Mouse (Mus musculus): ENCODE measurements around the gene Car5a.
A peak's percentile ranks its signal among the peaks of the same experiment; 100 is the strongest.

Gene Car5a

DNA sequence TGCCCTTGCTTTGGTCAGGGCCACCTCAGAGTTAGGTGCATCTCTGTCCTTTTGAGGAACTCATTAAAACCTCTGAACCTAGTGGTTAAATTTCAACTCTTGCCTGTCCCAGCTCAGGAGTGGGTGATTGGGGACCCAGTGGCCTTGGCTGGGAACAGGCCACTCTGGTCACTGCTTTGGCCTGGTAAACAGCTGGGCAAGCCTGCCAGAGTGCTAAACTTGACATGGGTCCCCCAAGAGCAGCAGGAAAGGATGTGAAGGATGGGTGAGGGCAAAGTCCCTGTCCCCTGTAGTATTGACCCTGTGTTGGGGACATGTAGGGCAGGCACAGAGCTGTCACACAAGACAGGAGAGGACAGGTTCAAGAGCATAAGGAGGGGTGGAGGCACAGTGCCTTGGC, at the start of gene Car5a:
Car5a (minus strand) TSS at position 74 of the 400 bp plus-strand sequence.
- DNase-seq (ENCODE audit: low spot score), result no peak

DNA sequence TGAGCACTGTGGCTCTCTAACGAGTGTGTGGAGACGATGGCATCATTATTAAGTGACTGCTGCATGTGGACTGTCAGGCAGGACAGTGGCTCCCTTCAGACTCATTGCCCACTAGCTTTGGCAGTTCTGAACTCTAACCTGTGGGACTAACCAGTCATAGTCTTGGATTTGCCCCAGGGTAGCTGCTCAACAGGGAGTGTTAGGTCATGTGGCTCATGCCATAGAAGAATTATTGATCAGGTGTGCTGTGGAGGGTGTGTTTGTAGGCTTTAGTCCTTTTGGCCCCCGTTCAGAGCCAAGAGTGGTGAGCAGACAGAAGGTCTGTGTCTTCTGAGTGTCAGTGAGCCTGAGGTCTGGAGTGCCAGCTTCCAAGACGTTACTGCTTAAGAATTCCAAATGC, 48.2 kb upstream of the Car5a start:
- DNase-seq (ENCODE audit: low spot score), result no peak

DNA sequence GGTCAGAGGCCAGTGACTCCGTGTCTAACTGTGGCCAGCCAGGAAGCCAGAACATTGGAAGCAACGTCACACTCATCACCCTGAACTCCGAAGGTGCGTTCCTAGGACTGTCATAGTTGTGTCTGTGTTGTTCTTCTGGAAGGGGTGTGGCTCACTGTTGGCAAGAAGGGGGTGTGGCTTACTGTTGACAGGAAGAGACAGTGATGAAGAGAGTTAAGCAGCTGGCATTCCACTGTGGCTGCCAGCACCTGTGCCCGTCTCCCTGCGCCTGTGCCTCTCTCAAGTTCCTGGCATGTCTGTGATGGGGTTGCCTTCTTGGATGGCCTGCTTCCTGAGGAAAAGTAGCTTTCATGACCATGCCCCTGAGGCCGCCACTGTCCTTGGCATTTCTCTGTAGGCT, 46.9 kb upstream of the Car5a start:
- no peak for DNase-seq (ENCODE audit: low spot score)

DNA sequence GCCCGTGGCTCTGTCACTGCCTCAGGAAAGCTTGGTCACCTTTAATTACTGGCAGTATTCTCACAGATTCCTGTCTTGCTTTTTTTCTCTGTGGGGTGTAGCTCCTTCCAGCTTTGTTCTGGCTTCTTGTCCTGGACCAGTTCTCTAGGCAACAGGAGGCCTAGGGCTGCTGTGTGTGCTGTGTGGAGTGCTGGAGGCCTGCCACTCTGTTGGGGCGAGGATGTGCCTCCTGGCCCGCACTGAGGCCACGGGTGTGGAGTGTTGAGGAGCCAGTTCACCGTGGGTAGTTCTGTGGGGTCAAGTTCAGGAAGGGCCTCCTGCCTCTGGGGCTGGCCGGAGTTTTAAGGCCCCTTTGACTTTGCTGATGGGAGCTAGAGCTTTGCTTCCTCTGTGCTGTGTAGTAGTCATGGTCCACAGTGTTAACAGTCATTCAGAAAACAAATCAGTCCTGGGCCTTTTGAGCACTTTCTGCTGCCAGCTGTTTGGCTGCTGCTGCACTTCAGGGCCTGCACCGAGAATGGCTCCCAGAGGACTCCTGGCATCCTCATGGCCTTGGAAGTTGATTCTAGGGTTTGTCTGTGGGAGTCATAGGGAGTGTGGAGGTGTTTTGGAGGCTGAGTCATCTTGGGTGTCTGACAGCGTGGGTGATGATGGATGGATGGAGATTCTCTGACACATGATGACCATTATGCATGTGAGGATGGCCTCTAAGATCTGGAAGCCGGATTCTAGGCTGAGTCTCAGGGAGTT, 46.0 kb upstream of the Car5a start:
- DNase-seq (ENCODE audit: low spot score), result no peak

DNA sequence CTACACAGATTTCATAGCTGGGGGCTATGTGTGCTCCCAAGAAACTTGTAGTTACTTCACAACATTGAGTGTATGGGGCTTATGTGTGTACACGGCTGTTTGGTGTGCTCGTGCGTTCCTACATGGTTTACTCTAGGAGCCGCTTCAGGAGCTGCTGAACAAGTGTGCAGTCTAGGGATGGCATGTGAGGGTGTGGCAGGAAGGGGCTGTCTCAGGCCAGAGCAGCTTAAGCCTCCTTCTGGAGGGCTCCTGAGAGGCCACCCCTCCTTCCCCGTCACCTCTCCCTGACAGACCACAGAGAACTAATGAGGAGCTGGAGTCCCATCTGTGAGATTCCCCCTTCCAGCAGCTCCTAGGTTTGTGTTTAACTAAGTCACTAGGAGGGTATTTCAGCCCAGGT, 43.2 kb upstream of the Car5a start:
- DNase-seq (ENCODE audit: low spot score), result no peak

DNA sequence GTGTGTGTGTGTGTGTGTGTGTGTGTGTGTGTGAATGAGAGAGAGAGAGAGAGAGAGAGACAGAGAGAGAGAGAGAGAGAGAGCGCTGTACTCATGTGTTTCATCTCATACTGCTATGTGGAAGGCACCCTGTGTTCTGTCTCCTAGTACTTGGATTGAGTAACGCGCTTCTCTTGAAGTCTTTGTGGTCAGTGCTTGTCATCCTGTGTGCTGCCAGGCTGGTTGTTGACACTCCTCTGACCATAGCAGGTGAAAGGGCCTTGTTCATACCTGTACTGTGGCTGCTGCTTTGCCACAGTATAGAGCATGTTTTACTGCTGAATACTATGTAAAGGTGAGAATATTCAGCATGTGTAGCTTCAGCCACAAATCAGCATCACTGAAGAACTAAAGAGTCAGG, 41.0 kb upstream of the Car5a start:
- no peak for DNase-seq (ENCODE audit: low spot score)

DNA sequence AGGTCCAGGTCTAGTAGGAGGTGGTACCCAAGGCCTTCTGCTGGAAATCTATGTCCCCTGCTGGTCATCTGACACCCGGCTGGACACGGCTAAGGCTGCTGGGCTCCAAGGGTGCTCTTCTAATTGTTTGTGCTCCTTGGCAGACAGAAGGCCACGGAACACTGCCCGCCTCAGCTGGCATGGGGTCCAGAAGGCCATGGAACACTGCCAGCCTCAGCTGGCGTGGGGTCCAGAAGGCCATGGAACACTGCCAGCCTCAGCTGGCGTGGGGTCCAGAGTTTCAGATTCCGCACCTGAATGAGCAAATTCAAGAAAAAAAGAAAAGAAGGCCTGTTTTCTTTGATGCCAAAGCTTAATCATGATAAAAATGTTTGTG, 36.8 kb upstream of the Car5a start:
- DNase-seq (ENCODE audit: low spot score), result no peak

DNA sequence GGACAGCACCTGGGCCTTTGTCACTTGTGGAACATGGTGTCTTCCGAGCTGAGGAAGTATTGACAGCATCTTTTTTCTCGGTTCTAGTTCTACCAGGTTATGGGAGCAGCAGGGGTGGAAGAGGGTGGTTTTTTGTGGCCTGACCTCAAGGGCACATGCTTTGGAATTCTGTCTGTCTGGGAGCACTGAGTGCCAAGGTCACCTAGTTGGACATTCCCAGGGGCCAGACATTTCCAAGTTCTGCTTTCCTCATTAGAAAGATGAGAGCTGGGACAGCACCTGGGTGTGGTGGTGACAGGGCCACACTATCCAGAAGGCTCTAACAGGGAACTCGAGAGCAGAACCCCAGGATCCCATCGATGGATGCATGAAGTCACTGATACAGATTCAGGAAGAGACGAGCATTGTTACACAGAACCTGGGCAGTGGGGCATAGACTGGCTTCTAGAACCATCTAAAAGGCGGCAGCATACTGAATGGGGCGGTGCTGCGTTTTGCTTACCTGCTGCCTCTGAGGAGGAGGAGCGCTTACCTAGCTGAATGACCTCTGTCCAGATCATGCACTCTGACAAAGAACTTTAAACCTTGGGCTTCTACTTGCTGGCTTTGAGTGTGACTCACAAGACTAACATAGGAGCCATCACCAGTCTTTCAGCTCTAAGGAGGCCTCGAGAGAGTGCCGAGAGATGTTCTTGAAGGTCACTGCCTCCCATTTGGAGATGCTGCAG, 36.3 kb upstream of the Car5a start:
- DNase-seq (ENCODE audit: low spot score), result no peak

DNA sequence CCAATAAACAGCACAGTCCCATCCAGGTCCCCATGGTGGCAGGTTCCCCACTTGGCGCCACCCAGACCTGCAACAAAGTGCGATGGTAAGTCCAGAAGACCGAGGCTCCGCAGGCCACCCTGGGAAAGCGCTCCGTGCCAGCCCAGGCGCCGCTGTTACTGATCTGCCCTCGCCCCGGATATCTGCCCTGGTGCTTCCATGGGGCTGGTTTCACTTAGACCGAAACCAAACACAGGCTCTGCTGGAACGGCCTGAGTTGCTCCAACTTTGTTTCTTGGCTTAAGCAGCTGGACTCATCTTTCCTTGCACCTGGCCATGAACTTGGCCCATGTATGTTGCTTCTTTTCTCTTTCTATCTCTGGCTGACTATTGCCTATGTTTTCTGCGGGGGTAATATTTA, 34.0 kb upstream of the Car5a start:
- DNase-seq (ENCODE audit: low spot score), result no peak

DNA sequence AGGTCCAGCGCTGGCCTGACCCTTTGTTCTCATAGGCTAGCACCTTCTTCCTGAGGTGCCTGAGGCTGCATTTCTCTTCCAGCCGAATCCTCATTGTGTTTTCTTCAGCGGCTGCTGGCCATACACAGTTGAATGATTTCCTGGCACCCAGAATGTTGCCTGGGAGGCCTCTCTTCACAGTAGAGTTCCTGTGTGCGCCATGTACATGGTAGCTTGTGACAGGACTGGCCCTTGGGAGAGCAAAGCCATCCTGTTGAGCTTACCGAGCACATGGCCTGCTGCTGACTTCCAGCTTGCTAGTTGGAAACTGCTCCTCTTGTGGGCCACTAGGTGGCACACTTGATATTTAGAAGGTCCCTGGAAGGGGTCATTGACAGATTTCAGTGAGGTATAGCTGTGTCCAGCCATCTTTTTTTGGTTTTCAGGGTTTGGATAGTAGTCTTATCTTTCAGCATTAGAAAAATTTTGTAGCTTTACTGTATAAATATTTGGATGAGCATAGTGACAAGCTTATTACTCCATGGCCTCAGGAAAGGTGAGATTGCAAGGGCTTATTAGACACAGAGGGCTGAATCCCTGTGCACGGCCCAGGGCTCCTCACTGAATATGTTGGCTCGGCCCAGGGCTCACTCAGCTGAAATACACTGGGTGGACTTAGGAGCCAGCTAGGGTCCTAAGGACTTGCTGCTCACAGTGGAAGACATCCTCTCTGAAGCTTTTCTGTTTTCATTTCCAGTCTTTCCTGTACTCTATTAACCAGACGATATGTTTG, 33.3 kb upstream of the Car5a start:
- DNase-seq (ENCODE audit: low spot score), result no peak

DNA sequence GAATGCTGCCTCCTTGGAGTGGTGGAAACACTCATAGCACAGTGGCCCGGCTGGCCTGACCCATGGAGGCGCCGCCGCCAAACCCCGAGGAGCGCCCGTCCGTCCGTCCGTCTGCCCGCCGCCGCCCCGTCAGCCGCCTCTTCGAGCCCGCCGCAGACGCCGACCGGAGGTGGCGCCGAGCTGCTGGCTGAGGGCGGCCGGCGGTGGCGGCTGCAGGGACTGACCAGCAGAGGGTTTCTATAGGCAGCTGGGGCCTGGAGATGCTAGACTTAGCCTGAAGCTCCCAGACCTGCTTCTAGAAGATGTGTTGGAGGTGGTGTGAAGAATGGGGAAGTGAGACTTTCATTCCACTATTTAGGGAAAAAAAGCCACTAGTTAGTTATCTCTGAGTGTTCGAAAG, 29.2 kb upstream of the Car5a start:
- DNase-seq (ENCODE audit: low spot score), result no peak

DNA sequence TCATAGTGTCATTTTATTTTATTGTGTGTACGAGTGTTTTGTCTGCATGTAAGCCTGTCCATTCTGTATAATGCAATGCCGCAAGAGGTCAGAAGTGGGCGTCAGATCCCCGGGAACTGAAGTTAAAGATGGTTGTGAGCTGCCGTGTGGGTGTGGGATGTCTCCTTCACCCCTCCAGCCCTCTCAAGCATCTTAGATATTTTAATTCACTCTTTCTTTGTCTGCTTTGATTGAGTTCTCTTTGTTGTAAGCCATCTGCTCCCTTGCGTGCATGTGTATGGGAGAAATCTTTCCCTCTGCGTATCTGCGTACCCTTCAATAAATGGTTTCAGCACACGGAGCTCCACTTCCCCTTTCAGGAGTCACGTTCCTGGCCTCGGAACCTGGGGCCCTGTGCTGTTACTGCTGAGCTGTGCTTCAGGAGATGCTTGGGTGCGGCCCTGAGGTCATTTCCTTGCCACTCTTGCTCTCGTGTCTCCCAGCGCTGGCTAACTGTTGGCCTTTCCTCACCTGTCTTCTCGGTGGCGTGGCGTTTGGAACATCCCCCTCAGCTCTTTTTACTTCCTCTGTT, 26.9 kb upstream of the Car5a start:
- DNase-seq (ENCODE audit: low spot score), result no peak

DNA sequence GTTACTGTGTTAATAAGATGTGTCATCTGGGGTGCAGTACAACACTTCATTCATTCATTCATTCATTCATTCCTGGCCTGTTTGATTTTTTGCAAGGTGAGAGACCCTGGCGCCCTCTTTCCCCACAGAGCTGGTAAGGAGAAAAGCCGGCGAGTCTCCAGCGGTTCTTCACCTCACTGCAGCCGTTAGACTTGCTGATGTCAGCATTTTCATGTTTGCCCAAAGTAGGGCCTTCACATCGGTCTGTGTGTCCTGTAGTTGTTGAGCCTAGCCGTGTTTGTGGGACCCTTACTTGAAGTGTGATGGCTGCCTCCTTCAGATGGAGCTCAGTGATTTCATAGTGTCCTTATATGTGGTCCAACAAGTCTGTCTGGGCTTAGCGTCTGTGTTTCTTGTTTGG, 25.5 kb upstream of the Car5a start:
- DNase-seq (ENCODE audit: low spot score), result no peak

DNA sequence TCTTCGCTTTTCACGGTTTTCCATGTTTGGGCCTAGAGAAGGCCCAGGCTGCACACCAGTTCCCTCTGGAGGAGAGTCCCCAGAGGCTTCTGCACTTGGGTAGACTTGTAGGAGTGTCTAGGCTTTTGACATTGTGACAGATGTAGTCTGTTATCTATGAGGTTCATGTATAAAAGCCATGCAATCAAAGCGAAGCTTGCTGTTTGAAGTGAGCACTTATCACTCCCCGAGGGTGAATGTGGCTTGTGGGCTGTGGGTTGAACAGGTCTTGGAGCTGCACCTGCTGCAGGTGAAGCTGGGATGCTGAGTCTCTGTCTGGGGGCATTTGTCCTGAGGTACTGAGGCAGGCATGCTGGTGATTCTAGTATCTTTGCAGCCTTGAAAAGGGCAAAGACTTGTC, 23.8 kb upstream of the Car5a start:
- no peak for DNase-seq (ENCODE audit: low spot score)

DNA sequence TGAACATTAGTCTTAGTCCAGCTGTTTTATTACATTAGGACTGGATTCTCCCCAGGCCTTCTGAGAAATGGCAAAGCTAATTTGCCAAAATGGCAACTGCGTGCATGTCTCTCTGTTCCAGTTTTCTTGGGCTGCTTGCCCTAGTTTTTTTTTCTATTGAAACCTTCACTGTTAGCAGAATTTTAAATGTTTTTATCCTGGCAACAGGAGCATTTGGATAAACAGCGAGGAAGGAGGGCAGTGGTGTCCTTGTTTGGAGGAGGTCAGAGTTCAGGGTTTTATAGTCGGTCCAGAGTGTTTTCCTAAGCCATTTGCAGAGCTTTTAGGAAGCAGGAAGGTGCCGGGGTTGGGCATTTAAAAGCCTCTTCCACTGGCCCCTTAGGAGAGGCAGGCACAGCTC, 23.3 kb upstream of the Car5a start:
- no peak for DNase-seq (ENCODE audit: low spot score)

DNA sequence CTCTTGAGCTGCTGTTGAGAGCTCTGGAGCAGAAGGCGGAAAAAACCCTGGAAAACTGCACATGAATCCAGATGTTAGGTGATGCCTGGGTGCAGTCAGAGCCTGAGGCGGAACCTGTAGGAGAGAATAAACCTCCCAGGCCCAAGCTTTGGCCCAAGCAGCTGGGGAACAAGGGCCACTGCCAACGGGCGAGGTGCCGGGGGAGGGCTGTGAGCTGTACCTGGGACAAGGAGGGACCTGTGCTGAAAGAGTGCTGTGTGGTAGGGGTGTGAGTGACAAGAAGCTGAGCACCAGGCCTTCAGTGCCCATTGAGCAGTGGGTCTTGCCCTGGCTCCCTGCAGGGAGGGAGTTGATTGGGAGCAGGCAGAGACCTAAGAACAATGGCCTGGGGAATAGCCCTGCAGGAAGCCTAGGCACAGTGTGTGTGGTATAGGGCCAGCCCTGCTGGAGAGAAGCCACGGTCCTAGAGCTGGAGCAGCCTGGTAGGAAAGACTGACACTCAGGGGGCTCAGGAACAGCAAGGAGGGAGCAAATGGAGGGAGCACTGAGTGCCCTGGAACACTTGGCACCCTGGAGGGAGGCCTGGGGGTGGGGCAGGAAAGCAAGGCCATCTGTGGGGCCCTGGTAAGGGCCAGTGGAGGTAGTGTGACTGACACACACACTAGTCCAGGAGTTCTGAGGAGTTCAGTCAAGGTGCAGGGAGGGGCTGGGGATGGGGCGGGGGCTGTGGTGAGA, 22.2 kb upstream of the Car5a start:
- DNase-seq (ENCODE audit: low spot score), result no peak

DNA sequence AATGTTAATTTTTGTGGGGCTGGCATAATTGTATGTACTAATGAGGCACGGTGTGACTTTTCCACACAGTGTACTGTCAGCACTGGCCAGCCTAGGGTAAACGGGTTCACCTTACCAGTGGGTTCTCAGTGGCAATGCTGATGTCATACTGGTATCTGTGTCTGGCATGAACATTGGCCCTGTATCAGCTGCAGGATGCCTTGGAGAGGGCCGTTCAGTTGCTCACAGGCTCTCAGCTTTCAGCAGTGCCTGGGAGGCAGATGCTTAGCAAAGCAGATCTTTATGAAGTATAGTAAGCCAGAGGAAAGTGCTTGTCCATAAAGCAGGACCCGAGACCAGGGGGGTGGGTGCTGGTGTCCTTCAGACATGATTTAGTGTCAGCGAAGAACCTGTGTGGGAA, 21.4 kb upstream of the Car5a start:
- DNase-seq (ENCODE audit: low spot score), result no peak

DNA sequence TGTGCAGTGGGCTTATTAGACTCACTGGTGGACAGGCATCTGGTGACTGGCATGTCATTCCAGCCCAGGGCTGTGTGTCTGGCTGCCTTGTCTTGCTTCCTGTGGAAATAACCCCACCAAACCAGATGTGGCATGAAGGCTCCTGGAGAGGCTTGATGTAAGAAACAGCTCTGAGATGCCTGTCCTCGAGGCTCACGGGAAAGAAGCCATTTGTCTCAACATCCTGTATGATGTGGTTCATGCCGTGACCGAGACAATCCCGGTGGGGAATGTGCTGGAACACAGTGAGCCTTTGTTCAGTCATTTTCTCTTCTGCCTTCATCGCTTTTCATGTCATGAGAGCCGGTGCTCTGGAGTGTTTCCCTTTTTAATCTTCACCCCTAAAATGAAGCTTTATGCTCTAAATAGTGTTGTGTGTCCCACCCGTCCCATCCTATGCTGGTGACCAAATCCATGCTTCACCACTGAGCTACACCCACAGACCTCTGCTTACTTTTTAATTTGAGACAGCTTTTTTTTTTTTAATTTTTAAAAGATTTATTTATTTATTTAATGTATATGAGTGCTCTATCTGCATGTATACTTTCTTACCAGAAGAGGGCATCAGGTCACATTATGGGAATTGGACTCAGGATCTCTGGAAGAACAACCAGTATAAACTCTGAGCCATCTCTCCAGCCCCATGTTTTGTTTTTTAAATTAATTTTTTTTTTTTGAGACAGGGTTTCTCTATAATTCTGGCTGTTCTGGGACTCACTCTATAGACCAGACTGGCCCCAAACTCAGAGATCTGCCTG, 20.2 kb upstream of the Car5a start:
- peak; percentile 25 for DNase-seq (ENCODE audit: low spot score)

DNA sequence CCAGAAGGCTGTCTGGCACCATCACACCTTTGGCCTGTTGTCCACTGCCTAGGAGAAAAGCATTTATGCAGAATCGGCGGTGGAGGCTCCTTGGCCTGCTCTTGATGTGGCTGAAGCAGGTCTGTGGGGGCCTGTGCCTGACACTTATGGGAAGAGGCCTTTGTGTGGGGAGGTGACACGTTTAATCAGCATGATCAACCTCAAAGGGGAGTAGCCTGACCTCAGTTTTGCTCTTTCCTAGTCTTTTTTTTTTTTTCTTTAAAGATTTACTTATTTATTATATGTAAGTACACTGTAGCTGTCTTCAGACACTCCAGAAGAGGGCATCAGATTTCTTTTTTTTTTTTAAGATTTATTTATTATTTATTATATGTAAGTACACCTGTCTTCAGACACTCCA, 18.2 kb upstream of the Car5a start:
- no peak for DNase-seq (ENCODE audit: low spot score)

DNA sequence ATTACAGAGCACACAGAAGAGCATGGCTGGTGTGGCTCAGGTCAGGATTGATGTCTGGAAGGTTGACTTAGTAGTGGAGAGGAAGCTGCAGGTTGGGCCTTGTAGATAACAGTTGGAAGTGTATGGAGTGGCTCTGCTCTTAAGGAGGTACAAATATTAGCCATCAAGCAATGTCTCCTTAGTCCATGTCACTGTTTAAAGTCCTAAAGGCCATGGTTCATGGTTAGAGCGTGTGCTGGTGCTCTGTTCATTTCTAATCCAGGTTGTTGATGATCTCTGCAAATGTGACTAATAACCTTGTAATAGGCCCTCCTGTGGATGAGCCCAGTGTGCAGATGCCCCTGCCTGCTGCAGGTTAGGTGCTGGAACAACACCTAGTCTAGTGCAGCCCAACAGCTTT, 13.7 kb upstream of the Car5a start:
- no peak for DNase-seq (ENCODE audit: low spot score)

DNA sequence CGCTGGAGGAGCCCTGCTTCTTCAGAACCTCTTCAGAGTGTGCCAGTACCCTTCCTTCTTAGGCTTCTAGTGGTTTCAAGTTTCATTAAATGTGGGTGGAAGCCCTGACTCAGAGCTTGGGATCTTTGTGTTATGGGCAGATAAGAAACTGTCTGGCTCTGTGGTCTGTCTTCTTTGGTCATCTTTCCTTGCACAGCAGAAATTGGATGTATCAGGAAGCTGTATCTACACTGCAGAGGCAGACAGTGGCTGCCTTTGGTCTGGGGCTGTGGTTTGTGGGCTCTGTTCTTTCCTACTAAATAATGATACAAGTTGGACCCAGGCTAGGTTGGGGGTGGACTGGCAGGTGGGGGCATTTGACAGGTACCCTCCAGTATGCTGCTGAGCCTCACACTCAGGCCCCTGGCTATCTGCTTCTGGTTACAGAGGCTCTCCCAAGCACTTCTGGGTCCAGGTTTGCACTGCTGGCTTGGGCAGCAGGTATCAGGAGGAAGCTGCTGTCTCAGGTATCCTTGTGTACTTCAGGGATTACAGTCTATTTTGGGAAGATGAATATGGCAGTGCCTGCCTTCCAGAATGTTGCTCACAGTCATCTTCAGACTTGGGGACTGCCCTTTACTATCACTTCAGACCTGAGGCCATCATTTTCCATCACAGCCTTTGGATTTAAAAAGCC, 11.3 kb upstream of the Car5a start:
- no peak for DNase-seq (ENCODE audit: low spot score)
